Mouse (Mus musculus): ENCODE results near the gene Asf1b. TPM values are rescaled to one million over a fixed set of nuclear protein-coding genes. Genes with fewer than 3 reads are reported as not detected.

Gene Asf1b
- polyA plus RNA-seq, 1 experiment from 2014 or later = 94.0 TPM

- Histone ChIP-seq H3K27me3 (ENCODE audit: control insufficient read depth, insufficient read depth, low read length) (no peaks in the 10 kb centered on the region), H3K27ac (ENCODE audit: low read depth, low read length) (no peak overlapping the region), H3K9ac (ENCODE audit: low read length) (no peak overlapping the region), H3K4me1 (replicated peaks; ENCODE audit: control insufficient read depth, insufficient read depth, low read length) (0 out of 2 replicates have a peak, but pooled peaks cover 3% of the 10 kb centered on the region), H3K36me3 (ENCODE audit: control insufficient read depth, insufficient read depth, low read length) (no peaks in the 10 kb centered on the region; the same call in 1 of the 2 replicates), H3K4me2 (ENCODE audit: low read depth, low read length, severe bottlenecking) (no peak overlapping the region), H3K9me3 (ENCODE audit: control insufficient read depth, low read length) (no peaks in the 10 kb centered on the region), H3K4me3 (ENCODE audit: low read depth, low read length) (no peak overlapping the region)
- WGBS = 86% methylated on average over 2 of the region's 2 CpGs
- DNase-seq (ENCODE audit: low spot score) = no peak
- ATAC-seq (replicated peaks; ENCODE audit: low FRiP score) = no peak
These were observed 37.2 kb downstream of the Asf1b start for GRCm38 (mm10) chr8:83992488-83992887.

DNA sequence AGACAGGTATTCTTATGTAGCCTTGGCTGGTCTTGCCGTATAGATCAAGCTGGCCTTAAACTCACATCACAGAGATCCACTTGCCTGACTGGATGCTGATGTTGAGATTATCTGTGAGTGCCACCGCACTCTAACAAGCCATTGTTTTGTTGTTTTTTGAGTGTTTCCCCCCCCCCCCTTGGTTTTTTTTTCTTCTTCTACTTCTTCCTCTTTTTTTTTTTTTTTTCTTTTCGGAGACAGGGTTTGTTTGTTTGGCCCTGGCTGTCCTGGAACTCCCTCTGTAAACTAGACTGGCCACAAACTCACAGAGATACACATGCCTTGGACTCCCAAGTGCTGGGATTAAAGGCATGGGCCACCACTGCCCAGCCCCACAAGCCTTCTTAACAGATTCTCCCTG, 38.7 kb downstream of the Asf1b start:
- H3K4me3 ChIP-seq (ENCODE audit: low read depth, low read length) = no peak overlapping the region
- H3K4me2 ChIP-seq (ENCODE audit: low read depth, low read length, severe bottlenecking) = no peak overlapping the region
- H3K27ac ChIP-seq (ENCODE audit: low read depth, low read length) = no peak overlapping the region
- no peaks in the 10 kb centered on the region for H3K9me3 ChIP-seq (ENCODE audit: control insufficient read depth, low read length)
- no peak for DNase-seq (ENCODE audit: low spot score)
- no peak overlapping the region for H3K9ac ChIP-seq (ENCODE audit: low read length)
- no peak for ATAC-seq (replicated peaks; ENCODE audit: low FRiP score)
- no peaks in the 10 kb centered on the region; the same call in 1 of the 2 replicates for H3K36me3 ChIP-seq (ENCODE audit: control insufficient read depth, insufficient read depth, low read length)
- WGBS = 97% methylated on average over 3 of the region's 3 CpGs
- no peaks in the 10 kb centered on the region for H3K27me3 ChIP-seq (ENCODE audit: control insufficient read depth, insufficient read depth, low read length)
- H3K4me1 ChIP-seq (replicated peaks; ENCODE audit: control insufficient read depth, insufficient read depth, low read length) = peaks cover 6% of the 10 kb centered on the region

DNA sequence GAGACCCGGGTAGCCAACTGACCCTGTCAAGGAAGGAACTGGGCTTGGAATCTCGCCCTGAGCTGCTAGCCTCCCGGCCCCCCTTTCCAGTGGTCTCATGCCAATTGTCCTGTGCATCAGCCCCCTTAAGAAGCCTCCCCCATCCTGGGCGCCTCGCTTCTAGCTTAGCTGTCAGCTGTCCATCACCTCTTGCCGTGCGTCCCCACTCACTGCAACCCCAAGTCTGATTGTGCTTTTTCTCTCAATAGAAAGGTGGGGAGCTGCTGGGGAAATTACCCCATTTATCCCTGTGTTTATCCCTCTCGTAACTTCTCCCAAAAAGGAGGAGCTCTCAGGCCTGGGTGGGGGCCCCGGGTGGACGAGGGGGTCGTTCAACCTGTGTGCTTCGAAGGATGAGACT, 40.7 kb downstream of the Asf1b start:
- Histone ChIP-seq H3K4me2 (ENCODE audit: low read depth, low read length, severe bottlenecking) (peak overlapping the region; percentile 71; the same call in 1 of the 2 replicates), H3K27me3 (ENCODE audit: control insufficient read depth, insufficient read depth, low read length) (peaks cover 13% of the 10 kb centered on the region; the same call in 1 of the 2 replicates), H3K4me3 (ENCODE audit: low read depth, low read length) (no peak overlapping the region; the same call in 1 of the 2 replicates), H3K4me1 (replicated peaks; ENCODE audit: control insufficient read depth, insufficient read depth, low read length) (peaks cover 10% of the 10 kb centered on the region), H3K27ac (ENCODE audit: low read depth, low read length) (no peak overlapping the region), H3K9me3 (ENCODE audit: control insufficient read depth, low read length) (no peaks in the 10 kb centered on the region), H3K36me3 (ENCODE audit: control insufficient read depth, insufficient read depth, low read length) (no peaks in the 10 kb centered on the region; the same call in 1 of the 2 replicates), H3K9ac (ENCODE audit: low read length) (0 out of 2 replicates have a peak overlapping the region, but pooled peaks have one; percentile 20)
- DNase-seq (ENCODE audit: low spot score) = no peak
- ATAC-seq (replicated peaks; ENCODE audit: low FRiP score) = no peak
- 11% methylated on average over 12 of the region's 12 CpGs for WGBS

GRCm38 (mm10) chr8:83996567-83997505, 41.5 kb downstream of the Asf1b start:
- Histone ChIP-seq H3K9ac (ENCODE audit: low read length) (peak overlapping the region; percentile 90), H3K4me3 (ENCODE audit: low read depth, low read length) (peak overlapping the region; percentile 66), H3K36me3 (ENCODE audit: control insufficient read depth, insufficient read depth, low read length) (no peaks in the 10 kb centered on the region; the same call in 1 of the 2 replicates), H3K9me3 (ENCODE audit: control insufficient read depth, low read length) (no peaks in the 10 kb centered on the region), H3K4me1 (replicated peaks; ENCODE audit: control insufficient read depth, insufficient read depth, low read length) (peaks cover 15% of the 10 kb centered on the region), H3K27me3 (ENCODE audit: control insufficient read depth, insufficient read depth, low read length) (peaks cover 20% of the 10 kb centered on the region), H3K4me2 (ENCODE audit: low read depth, low read length, severe bottlenecking) (peak overlapping the region; percentile 71), H3K27ac (ENCODE audit: low read depth, low read length) (peak overlapping the region; percentile 95)
- under 1% methylated on average over 40 of the region's 103 CpGs for WGBS
- peak; percentile 95 for DNase-seq (ENCODE audit: low spot score)
- ATAC-seq (replicated peaks; ENCODE audit: low FRiP score) = peak; percentile 85

GRCm38 (mm10) chr8:83997511-83998141, 42.3 kb downstream of the Asf1b start, which contains the start of gene Samd1:
TSS of gene Samd1 (plus strand) at chr8:83997672.
- Histone ChIP-seq H3K9me3 (ENCODE audit: control insufficient read depth, low read length) (no peaks in the 10 kb centered on the region), H3K4me1 (replicated peaks; ENCODE audit: control insufficient read depth, insufficient read depth, low read length) (peaks cover 17% of the 10 kb centered on the region), H3K4me2 (ENCODE audit: low read depth, low read length, severe bottlenecking) (peak within 1 kb of the TSS; percentile 77), H3K27ac (ENCODE audit: low read depth, low read length) (peak within 1 kb of the TSS; percentile 95), H3K36me3 (ENCODE audit: control insufficient read depth, insufficient read depth, low read length) (no peaks in the 10 kb centered on the region; the same call in 1 of the 2 replicates), H3K27me3 (ENCODE audit: control insufficient read depth, insufficient read depth, low read length) (peaks cover 24% of the 10 kb centered on the region), H3K9ac (ENCODE audit: low read length) (peak within 1 kb of the TSS; percentile 90), H3K4me3 (ENCODE audit: low read depth, low read length) (peak within 1 kb of the TSS; percentile 66)
- WGBS = under 1% methylated on average over 42 of the region's 112 CpGs
- peak; percentile 8; the same call in 1 of the 2 replicates for ATAC-seq (replicated peaks; ENCODE audit: low FRiP score)
- peak; percentile 83 for DNase-seq (ENCODE audit: low spot score)

DNA sequence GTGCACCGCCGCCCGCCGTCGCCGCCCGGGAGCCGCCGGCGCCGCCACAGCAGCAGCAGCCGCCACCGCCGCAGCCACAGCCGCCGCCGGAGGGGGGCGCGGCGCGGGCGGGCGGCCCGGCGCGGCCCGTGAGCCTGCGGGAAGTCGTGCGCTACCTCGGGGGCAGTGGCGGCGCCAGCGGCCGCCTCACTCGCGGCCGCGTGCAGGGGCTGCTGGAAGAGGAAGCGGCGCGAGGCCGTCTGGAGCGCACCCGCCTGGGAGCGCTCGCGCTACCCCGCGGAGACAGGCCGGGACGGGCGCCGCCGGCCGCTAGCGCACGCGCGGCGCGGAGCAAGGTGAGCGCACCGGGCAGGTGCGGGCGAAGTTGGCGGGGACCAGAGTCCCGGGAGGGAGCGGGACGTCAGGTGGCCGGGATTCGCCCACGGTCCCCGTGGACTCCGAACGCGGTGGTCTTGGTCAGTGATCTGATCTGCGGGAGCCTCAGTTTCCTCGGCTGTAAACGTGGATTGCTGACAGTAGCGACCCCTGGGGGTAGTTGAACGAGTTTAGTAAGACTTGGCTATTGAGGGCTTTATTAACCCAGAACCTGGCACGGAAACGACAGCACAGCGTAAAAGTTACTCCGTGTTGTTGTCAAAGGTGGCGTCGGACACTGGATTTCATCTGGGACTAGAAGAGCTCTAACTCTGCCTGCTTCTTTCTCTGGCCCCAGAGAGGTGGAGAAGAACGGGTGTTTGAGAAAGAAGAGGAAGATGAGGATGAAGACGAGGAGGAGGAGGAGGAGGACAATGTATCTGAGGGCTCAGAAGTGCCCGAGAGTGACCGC, 43.1 kb downstream of the Asf1b start:
- WGBS = under 1% methylated on average over 65 of the region's 92 CpGs
- DNase-seq (ENCODE audit: low spot score) (peak; percentile 80), ATAC-seq (replicated peaks; ENCODE audit: low FRiP score) (no peak)
- no peaks in the 10 kb centered on the region; the same call in 1 of the 2 replicates for H3K36me3 ChIP-seq (ENCODE audit: control insufficient read depth, insufficient read depth, low read length)
- H3K4me3 ChIP-seq (ENCODE audit: low read depth, low read length) = peak overlapping the region; percentile 66
- H3K9me3 ChIP-seq (ENCODE audit: control insufficient read depth, low read length) = no peaks in the 10 kb centered on the region
- H3K27me3 ChIP-seq (ENCODE audit: control insufficient read depth, insufficient read depth, low read length) = peaks cover 26% of the 10 kb centered on the region
- H3K4me1 ChIP-seq (replicated peaks; ENCODE audit: control insufficient read depth, insufficient read depth, low read length) = peaks cover 17% of the 10 kb centered on the region
- peak overlapping the region; percentile 77 for H3K4me2 ChIP-seq (ENCODE audit: low read depth, low read length, severe bottlenecking)
- peak overlapping the region; percentile 68 for H3K9ac ChIP-seq (ENCODE audit: low read length)
- peak overlapping the region; percentile 72 for H3K27ac ChIP-seq (ENCODE audit: low read depth, low read length)

- Histone ChIP-seq H3K27me3 (ENCODE audit: control insufficient read depth, insufficient read depth, low read length) (peaks cover 26% of the 10 kb centered on the region), H3K9me3 (ENCODE audit: control insufficient read depth, low read length) (no peaks in the 10 kb centered on the region), H3K36me3 (ENCODE audit: control insufficient read depth, insufficient read depth, low read length) (no peaks in the 10 kb centered on the region; the same call in 1 of the 2 replicates), H3K9ac (ENCODE audit: low read length) (peak overlapping the region; percentile 68), H3K4me2 (ENCODE audit: low read depth, low read length, severe bottlenecking) (peak overlapping the region; percentile 77), H3K4me3 (ENCODE audit: low read depth, low read length) (peak overlapping the region; percentile 66), H3K27ac (ENCODE audit: low read depth, low read length) (no peak overlapping the region), H3K4me1 (replicated peaks; ENCODE audit: control insufficient read depth, insufficient read depth, low read length) (peaks cover 18% of the 10 kb centered on the region)
- WGBS = 67% methylated on average over 16 of the region's 16 CpGs
- DNase-seq (ENCODE audit: low spot score) = no peak
- ATAC-seq (replicated peaks; ENCODE audit: low FRiP score) = no peak
These were observed 43.9 kb downstream of the Asf1b start for GRCm38 (mm10) chr8:83999057-83999705.
